Mouse (Mus musculus) G1E (cell line): ENCODE data around the gene Rngtt.

Experiments
- CTCF ChIP-seq: IDR thresholded peaks from 2 replicates; pipeline ENCODE4 v1.5.1; 2012; ENCODE audit warnings: low read depth, low read length, inconsistent platforms, mixed read lengths
- GATA1 ChIP-seq: IDR thresholded peaks from 2 replicates; pipeline ENCODE4 v1.6.1; 2012; ENCODE audit warnings: borderline replicate concordance, low read length, inconsistent platforms, mixed read lengths
- GATA2 ChIP-seq: IDR thresholded peaks from 2 replicates; pipeline ENCODE4 v1.6.1; 2012; ENCODE audit warnings: low read depth, low read length, inconsistent platforms, borderline replicate concordance
- POLR2AphosphoS5 ChIP-seq: IDR thresholded peaks from 2 replicates; pipeline ENCODE4 v1.6.1; 2012; ENCODE audit warnings: low read depth, low read length, inconsistent platforms; ENCODE audit not compliant: insufficient replicate concordance

DNA sequence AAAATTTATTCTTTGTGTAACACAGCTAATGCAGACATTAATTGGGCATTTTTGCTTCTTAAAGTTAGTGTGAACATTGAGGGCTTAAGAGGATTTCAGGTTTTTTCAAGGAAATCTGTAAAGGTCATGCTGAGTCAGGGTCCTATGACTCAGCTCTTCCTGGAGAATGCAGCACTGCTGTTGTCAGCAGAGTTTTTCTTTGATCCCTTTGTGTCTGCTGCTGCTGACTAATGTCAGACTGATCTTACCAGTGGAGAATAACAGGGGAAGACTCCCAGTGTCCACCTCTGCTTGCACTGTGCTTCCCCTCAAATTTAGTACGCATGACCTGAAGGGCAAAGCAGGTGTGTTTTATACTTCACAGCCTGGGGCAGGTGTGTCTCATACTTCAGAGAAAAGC is 27.9 kb downstream of the Rngtt start:
- TF ChIP-seq GATA2 (no peak), CTCF (no peak), POLR2AphosphoS5 (no peak), GATA1 (no peak)
